Mouse (Mus musculus): ENCODE data around the gene Vmn1r30. TPM values are rescaled to one million over a fixed set of nuclear protein-coding genes. Genes with fewer than 3 reads are reported as not detected.

Gene Vmn1r30
- total RNA-seq (2021), result not detected
- long read RNA-seq, result 0 reads

DNA sequence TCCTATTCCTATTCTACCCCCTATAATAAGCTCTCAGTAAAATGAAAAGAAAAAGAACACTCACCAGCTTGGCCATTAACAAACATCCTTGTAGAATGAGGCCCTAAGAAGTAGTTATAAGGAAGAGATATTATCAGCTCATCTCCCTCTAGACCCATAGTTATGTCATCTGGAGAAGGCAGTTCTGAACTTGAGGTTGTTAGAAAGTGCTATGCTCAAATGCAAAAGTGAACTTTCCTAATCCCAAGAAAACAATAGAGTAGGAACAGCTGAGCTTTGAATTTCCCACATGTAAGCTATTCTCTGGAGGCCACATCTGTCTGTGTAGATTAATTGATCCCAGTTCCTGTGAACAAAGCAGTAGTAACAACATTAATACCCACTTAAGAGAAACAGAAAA is at the start of gene Vmn1r30:
TSS of gene Vmn1r30 (minus strand) at position 101 of the 400 bp plus-strand sequence.
- no peak for DNase-seq (ENCODE audit: low spot score in 2 of 2)

DNA sequence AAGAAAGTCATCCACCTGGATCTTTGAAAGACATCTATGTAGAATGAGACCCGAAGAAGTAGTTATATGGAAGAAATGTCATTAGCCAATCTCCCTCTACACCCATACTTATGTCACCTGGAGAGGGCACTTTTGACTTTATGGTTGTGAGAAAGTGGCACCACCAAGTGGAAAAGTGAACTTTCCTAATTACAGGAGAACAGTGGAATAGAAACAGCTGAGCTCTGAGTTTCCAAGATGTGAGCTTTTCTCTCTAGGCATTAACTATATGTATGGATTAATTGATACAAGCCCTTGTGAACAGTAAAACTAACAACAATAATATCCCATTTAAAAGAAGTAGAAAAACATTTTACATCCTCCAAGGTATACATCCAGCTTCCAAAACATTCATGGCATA is 32.0 kb upstream of the Vmn1r30 start, which contains the start of gene Vmn1r31:
TSS of gene Vmn1r31 (minus strand) at position 101 of the 400 bp plus-strand sequence.
- DNase-seq (ENCODE audit: low spot score in 2 of 2), result no peak

Other genes starting within 250 kb of the Vmn1r30 start
- not detected for gene Vmn1r27, start 224.6 kb downstream of the Vmn1r30 start, total RNA-seq (2021)
- not detected for gene Vmn1r28, start 181.3 kb downstream of the Vmn1r30 start, total RNA-seq (2021)
- not detected for gene Vmn1r29, start 141.8 kb downstream of the Vmn1r30 start, total RNA-seq (2021)
- not detected for gene Vmn1r31, start 31.9 kb upstream of the Vmn1r30 start, total RNA-seq (2021)
- 10 to 100 TPM; 24.0 to 24.9 TPM for gene Abcg2, start 141.1 kb upstream of the Vmn1r30 start, total RNA-seq (2021)

Data from layer of hippocampus, postnatal 10 days (tissue).